Mouse (Mus musculus) stomach, postnatal 0 days (tissue): Measurements from ENCODE around the gene Fam163a. TPM values are rescaled to one million over a fixed set of nuclear protein-coding genes. Genes with fewer than 3 reads are reported as not detected.

Experiments used
- ATAC-seq: fragments of 200-750 bp; cut with Nextera tagmentation; 2 replicates; pipeline ENCODE4 v1.8.0; 2017; ENCODE audit not compliant: low FRiP score, low TSS enrichment
- DNase-seq: peaks from one replicate; pipeline ENCODE4 v3.0.0-alpha.2; 2016; ENCODE audit warnings: low spot score
- H3K27ac ChIP-seq: fragments of 300-500 bp; sonication (generic); replicated peaks from 2 replicates; pipeline ENCODE4 v1.5.1; 2014; ENCODE audit warnings: mild to moderate bottlenecking, control low read depth
- H3K27me3 ChIP-seq: fragments of 300-500 bp; sonication (generic); 2 replicates; pipeline ENCODE4 v1.6.1; 2014; ENCODE audit warnings: low read length; ENCODE audit not compliant: control insufficient read depth, insufficient read depth
- H3K36me3 ChIP-seq: fragments of 300-500 bp; sonication (generic); 2 replicates; pipeline ENCODE4 v1.6.1; 2014; ENCODE audit warnings: low read length, mixed read lengths; ENCODE audit not compliant: control insufficient read depth, insufficient read depth
- H3K4me1 ChIP-seq: fragments of 300-500 bp; sonication (generic); replicated peaks from 2 replicates; pipeline ENCODE4 v1.6.1; 2014; ENCODE audit warnings: antibody characterized with exemption; ENCODE audit not compliant: control insufficient read depth, insufficient read depth
- H3K4me2 ChIP-seq: fragments of 300-500 bp; sonication (generic); replicated peaks from 2 replicates; pipeline ENCODE4 v1.6.1; 2014; ENCODE audit warnings: low read depth, mild to moderate bottlenecking, control low read depth, moderate library complexity
- H3K4me3 ChIP-seq: fragments of 300-500 bp; sonication (generic); 2 replicates; pipeline ENCODE4 v1.5.1; 2014; ENCODE audit warnings: low read depth, low read length, control low read depth
- H3K9ac ChIP-seq: fragments of 300-500 bp; sonication (generic); 2 replicates; pipeline ENCODE4 v1.6.1; 2014; ENCODE audit warnings: mild to moderate bottlenecking, low read length, control low read depth, mixed read lengths
- H3K9me3 ChIP-seq: fragments of 300-500 bp; sonication (generic); 2 replicates; pipeline ENCODE4 v1.6.1; 2016; ENCODE audit warnings: low read length; ENCODE audit not compliant: control insufficient read depth
- CTCF ChIP-seq: IDR thresholded peaks from 2 replicates; pipeline ENCODE4 v1.5.1; 2016; ENCODE audit warnings: antibody characterized with exemption, low read depth, mild to moderate bottlenecking, moderate library complexity
- EP300 ChIP-seq: optimal IDR thresholded peaks from 2 replicates; pipeline ENCODE3; 2016; ENCODE audit warnings: antibody characterized with exemption
- WGBS: fragments of 180-500 bp; shearing (Covaris S2); extraction: QIAGEN DNeasy Blood & Tissue Kit; methylation state at CpG from one replicate; pipeline ENCODE4 v1.1.7; 2014; 5-methylcytosine and 5-hydroxymethylcytosine counted together
- polyA plus RNA-seq: library from polyadenylated mRNA; unstranded; fragments of >200 nt; fragmentation: Nextera tagmentation; extraction: Ambion mirVana; gene quantifications from 2 replicates; pipeline ENCODE4 v1.2.1, GENCODE M21; 2015

Gene Fam163a
- polyA plus RNA-seq, 1 experiment from 2014 or later: 1.2 TPM

DNA sequence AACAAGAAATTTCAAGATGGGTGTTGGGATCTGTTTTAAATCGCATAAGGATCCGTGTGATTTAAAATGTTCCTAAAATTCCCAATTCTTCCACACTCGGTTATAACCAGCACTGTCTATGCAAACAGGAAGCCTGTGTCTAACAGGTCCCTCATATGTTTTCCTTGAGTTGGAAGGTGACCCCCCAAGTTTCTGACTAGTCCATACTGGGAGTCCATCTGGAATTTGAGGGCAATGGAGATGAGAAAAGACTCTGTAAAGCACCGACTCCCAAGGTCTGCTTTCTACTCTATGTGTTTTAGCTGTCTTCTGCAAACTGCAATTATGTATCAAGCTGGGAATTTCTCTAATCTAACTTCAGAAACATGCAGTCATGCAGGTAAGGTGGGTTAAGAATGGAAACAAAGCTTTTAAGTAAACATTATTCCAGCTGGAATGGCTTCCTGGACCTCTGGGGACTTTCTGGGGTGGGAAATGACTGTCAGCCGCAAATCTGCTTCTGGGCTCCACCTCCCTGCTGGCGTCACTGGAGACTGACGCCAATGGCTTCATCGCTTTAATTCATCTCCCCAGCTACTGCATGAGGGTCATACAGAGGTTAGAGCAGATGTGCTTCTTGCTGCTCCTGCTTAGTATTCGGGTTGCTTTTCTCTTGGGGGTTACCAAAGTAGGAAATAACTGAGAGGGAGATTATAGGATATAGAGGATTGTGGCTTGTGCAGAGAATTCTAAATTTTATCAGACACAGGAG is 25.7 kb upstream of the Fam163a start:
- Histone ChIP-seq H3K27me3 (no peaks in the 10 kb centered on the region), H3K4me2 (no peak overlapping the region), H3K4me3 (no peak overlapping the region), H3K9ac (no peak overlapping the region), H3K36me3 (no peaks in the 10 kb centered on the region), H3K4me1 (no peaks in the 10 kb centered on the region), H3K9me3 (no peaks in the 10 kb centered on the region), H3K27ac (no peak overlapping the region)
- 23% methylated on average over 9 of the region's 9 CpGs for WGBS
- peak; percentile 23 for DNase-seq
- TF ChIP-seq CTCF (no peak), EP300 (no peak)
- ATAC-seq: no peak

DNA sequence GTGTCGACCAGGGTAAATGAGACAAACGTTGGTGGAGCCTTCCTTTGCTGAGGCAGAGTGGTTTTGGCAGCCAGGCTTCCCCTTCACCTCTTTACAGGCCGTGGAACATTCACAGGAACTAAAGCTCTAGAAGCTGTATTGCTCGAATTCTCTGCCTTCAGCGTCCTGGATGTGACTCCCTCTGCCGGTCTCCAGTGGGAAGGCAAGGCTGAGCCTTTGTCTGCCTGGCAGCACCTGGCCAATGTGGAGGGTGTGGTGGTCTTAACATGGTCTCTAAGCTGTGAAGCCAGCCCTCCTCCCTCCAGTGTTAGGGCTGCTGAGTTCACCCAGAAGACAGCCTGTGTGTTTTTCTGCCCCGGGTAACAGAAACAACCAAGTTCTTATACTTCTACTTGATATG is 24.6 kb upstream of the Fam163a start:
- H3K36me3 ChIP-seq: no peaks in the 10 kb centered on the region
- no peaks in the 10 kb centered on the region for H3K27me3 ChIP-seq
- no peak overlapping the region for H3K4me3 ChIP-seq
- H3K4me2 ChIP-seq: no peak overlapping the region
- WGBS: 29% methylated on average over 7 of the region's 7 CpGs
- TF ChIP-seq CTCF (peak; percentile 82), EP300 (no peak)
- no peaks in the 10 kb centered on the region for H3K4me1 ChIP-seq
- no peaks in the 10 kb centered on the region for H3K9me3 ChIP-seq
- DNase-seq: peak; percentile 54
- H3K9ac ChIP-seq: no peak overlapping the region
- no peak for ATAC-seq
- H3K27ac ChIP-seq: no peak overlapping the region

DNA sequence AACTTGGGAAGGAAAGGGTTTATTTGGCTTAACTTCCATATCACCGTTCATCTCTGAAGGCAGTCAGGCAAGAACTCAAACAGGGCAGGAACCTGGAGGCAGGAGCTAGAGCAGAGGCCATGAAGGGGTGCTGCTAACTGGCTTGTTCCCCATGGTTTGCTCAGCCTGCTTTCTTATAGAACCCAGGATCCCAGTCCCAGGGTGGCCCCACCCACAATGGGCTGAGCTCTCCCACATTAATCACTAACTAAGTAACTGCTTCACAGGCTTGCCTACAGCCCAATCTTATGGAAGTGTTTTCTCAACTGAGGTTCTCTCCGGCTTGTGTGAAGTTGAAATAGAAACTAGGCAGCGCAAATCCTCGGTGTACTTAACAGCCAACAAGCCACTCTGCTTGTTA is 23.9 kb upstream of the Fam163a start:
- no peak for TF ChIP-seq CTCF
- no peak for TF ChIP-seq EP300
- no peak for DNase-seq
- ATAC-seq: no peak
- Histone ChIP-seq H3K36me3 (no peaks in the 10 kb centered on the region), H3K9me3 (no peaks in the 10 kb centered on the region), H3K4me3 (no peak overlapping the region), H3K4me2 (no peak overlapping the region), H3K27me3 (no peaks in the 10 kb centered on the region), H3K9ac (no peak overlapping the region), H3K4me1 (no peaks in the 10 kb centered on the region), H3K27ac (no peak overlapping the region)
- 78% methylated on average over 4 of the region's 4 CpGs for WGBS

DNA sequence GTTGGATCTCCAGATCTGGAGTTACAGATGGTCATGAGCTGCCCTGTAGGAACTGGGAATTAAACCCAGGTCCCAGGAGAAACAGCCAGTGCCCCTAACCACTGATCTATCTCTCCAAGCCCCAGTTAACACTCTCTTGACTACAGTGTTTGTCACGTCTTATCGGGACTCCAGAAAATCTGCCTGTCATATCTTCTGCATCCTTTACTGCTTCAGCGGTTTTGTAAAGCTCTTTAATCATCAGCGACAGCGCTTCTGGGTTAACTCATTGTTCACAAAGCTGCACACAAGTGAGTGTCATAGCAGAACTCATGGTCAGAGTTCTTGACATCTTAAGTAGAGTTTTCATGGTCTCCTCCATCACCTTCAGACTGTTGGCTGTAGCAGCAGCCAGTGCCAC is 22.1 kb upstream of the Fam163a start:
- DNase-seq (no peak), ATAC-seq (no peak)
- Histone ChIP-seq H3K4me3 (no peak overlapping the region), H3K27me3 (no peaks in the 10 kb centered on the region), H3K4me2 (no peak overlapping the region), H3K9ac (no peak overlapping the region), H3K36me3 (no peaks in the 10 kb centered on the region), H3K9me3 (no peaks in the 10 kb centered on the region), H3K27ac (no peak overlapping the region), H3K4me1 (no peaks in the 10 kb centered on the region)
- WGBS: 72% methylated on average over 5 of the region's 5 CpGs
- no peak for TF ChIP-seq CTCF
- TF ChIP-seq EP300: no peak

DNA sequence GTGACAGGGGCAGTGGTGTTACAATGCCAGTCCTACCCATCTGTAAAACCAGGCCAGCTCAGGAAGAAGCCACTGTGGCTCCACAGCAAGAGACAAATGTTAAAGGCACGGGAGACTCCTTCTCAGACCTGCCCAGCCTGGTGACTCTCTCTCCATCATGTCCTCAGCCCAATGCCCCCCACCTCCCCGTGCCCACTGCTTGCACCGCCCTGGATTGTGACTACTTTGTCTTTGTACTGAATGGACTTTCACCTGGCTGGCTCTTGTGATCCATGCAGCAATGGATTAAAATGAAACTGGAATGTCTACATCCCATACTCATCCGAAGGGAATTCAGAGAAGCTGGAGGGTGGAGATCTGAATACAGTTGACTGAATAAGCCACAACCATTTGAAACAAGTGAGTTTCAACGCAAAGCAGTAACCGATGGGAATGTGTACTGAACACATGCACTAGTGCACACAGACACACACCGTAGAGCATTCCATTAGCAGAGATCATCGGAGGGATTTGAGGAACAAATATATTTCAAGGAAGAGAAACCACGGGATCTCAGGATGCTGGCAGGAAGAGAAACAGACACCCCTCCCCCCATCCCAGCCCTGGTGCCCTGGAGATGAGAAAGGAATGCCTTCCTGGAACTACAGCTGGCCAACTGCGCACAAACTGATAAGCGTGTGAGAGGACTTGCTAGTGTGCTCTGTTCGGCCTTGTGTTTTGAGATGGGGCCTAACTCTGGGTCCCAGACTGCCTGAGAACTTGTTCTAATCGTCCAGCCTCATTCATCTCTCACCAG is 17.6 kb upstream of the Fam163a start:
- TF ChIP-seq CTCF: no peak

DNA sequence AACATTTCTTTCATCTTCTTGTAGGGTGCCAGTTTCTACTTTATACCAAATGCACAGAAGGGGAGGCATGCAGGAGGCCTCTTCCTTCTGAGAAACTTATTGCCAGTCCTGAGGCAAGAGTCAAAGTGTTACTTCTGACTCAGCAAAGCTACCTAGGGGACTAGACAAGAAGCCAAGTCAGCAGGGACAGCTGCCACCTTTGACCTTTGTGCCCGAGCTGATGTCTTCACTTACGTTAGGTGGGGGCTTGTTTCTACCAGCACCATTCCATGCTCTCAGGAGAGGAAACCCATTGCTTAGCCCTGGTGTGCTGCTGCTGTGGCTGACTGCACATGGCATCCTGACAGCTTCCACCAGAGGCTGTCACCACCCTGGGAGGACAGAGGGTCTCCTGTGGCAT is 16.5 kb upstream of the Fam163a start:
- H3K9me3 ChIP-seq: no peaks in the 10 kb centered on the region
- no peak overlapping the region for H3K4me2 ChIP-seq
- 71% methylated on average over 2 of the region's 2 CpGs for WGBS
- no peak for DNase-seq
- no peaks in the 10 kb centered on the region for H3K27me3 ChIP-seq
- no peaks in the 10 kb centered on the region for H3K36me3 ChIP-seq
- TF ChIP-seq EP300: no peak
- no peak for TF ChIP-seq CTCF
- no peak overlapping the region for H3K9ac ChIP-seq
- no peak for ATAC-seq
- H3K4me1 ChIP-seq: 0 out of 2 replicates have a peak, but pooled peaks cover 2% of the 10 kb centered on the region
- no peak overlapping the region for H3K27ac ChIP-seq
- H3K4me3 ChIP-seq: no peak overlapping the region

More for the DNA sequence above, 17.6 kb upstream of the Fam163a start:
- Histone ChIP-seq H3K9ac (no peak overlapping the region), H3K4me2 (no peak overlapping the region), H3K4me1 (0 out of 2 replicates have a peak, but pooled peaks cover 2% of the 10 kb centered on the region), H3K36me3 (no peaks in the 10 kb centered on the region), H3K9me3 (no peaks in the 10 kb centered on the region), H3K4me3 (no peak overlapping the region), H3K27me3 (no peaks in the 10 kb centered on the region), H3K27ac (no peak overlapping the region)
- DNase-seq: peak; percentile 26
- ATAC-seq: no peak
- 47% methylated on average over 13 of the region's 13 CpGs for WGBS
